ENCODE assay signal across 23 mouse cellular contexts in genomic region chr17:73587573-73587972, GRCm38 (mm10).
DNase-seq lines count a peak whose midpoint lies in the region; ATAC-seq lines count a peak whose summit lies in the region.
"Had no signal": no experiment of that assay in that cellular context is flagged by ENCODE, and none has a peak within 500 bp of the region (broad histone marks: within the 10 kb centered on the region; RNA-seq: fewer than 3 reads in every experiment).

No protein-coding gene starts in this region.

- H3K27ac ChIP-seq in intestine, embryonic 14.5 days (ENCODE audit: low read depth) = peak overlapping the region; percentile 70; the same call in 1 of the 2 replicates
- no peak overlapping the region for H3K27ac ChIP-seq in intestine, embryonic 15.5 days
- H3K27ac ChIP-seq in embryonic facial prominence, embryonic 10.5 days (replicated peaks) = no peak overlapping the region
- no peak overlapping the region for H3K27ac ChIP-seq in forebrain, embryonic 14.5 days (ENCODE audit: low read depth, low read length)
- H3K27ac ChIP-seq: embryonic facial prominence, embryonic 15.5 days; gastrocnemius, adult 2 months; hindbrain, embryonic 13.5 days; kidney, postnatal 0 days; liver, embryonic 12.5 days had no signal

- no peak for ATAC-seq in intestine, embryonic 14.5 days (replicated peaks; ENCODE audit: low FRiP score, low TSS enrichment, low read depth)
- ATAC-seq in intestine, embryonic 15.5 days = no peak
- ATAC-seq in forebrain, embryonic 14.5 days = peak; percentile 62
- ATAC-seq: intestine, postnatal 0 days; liver, embryonic 12.5 days; midbrain, embryonic 16.5 days had no signal

- no peak overlapping the region for H3K4me2 ChIP-seq in intestine, embryonic 14.5 days (ENCODE audit: low read length)
- no peak overlapping the region for H3K4me2 ChIP-seq in intestine, embryonic 15.5 days (replicated peaks)
- H3K4me2 ChIP-seq in forebrain, embryonic 14.5 days (ENCODE audit: low read length) = no peak overlapping the region
- H3K4me2 ChIP-seq: embryonic facial prominence, embryonic 15.5 days; heart, embryonic 12.5 days; hindbrain, embryonic 13.5 days; liver, embryonic 12.5 days; lung, embryonic 14.5 days had no signal

- H3K9me3 ChIP-seq in intestine, embryonic 14.5 days (ENCODE audit: control insufficient read depth, low read length) = no peaks in the 10 kb centered on the region
- H3K9me3 ChIP-seq in intestine, embryonic 15.5 days = no peaks in the 10 kb centered on the region
- no peaks in the 10 kb centered on the region for H3K9me3 ChIP-seq in embryonic facial prominence, embryonic 10.5 days
- H3K9me3 ChIP-seq in forebrain, embryonic 14.5 days (replicated peaks; ENCODE audit: control insufficient read depth, low read length) = no peaks in the 10 kb centered on the region
- H3K9me3 ChIP-seq: embryonic facial prominence, embryonic 15.5 days; heart, embryonic 12.5 days; hindbrain, embryonic 13.5 days; liver, embryonic 12.5 days had no signal

- no peak for DNase-seq in intestine, embryonic 14.5 days (ENCODE audit: low spot score)
- DNase-seq in embryonic facial prominence, embryonic 10.5 days (ENCODE audit: low spot score) = peak; percentile 24
- DNase-seq in forebrain, embryonic 14.5 days (ENCODE audit: low spot score) = peak; percentile 35
- DNase-seq in retina, embryonic 14.5 days (ENCODE audit: low spot score) = peak; percentile 52
- DNase-seq in adrenal gland, postnatal 4 days (ENCODE audit: low spot score in 2 of 2) = no peak
- DNase-seq in urinary bladder, adult 18-20 months (ENCODE audit: low spot score in 2 of 2) = no peak
- DNase-seq: adrenal gland, postnatal 25 days; cerebellum, adult 2 months; gastrocnemius, adult 2 months; heart, postnatal 14 days; left cerebral cortex, postnatal 4 days; lung, embryonic 14.5 days; lung, postnatal 36 days; thymus, postnatal 36 days had no signal

- no peak overlapping the region for H3K4me3 ChIP-seq in intestine, embryonic 14.5 days (ENCODE audit: low read depth, low read length)
- H3K4me3 ChIP-seq in intestine, embryonic 15.5 days (replicated peaks) = no peak overlapping the region
- H3K4me3 ChIP-seq in embryonic facial prominence, embryonic 10.5 days = no peak overlapping the region
- no peak overlapping the region for H3K4me3 ChIP-seq in forebrain, embryonic 14.5 days (ENCODE audit: low read depth, low read length)
- H3K4me3 ChIP-seq: embryonic facial prominence, embryonic 15.5 days; gastrocnemius, adult 2 months; heart, embryonic 12.5 days; hindbrain, embryonic 13.5 days; liver, embryonic 12.5 days had no signal

- H3K9ac ChIP-seq in intestine, embryonic 14.5 days (ENCODE audit: low read length) = no peak overlapping the region
- H3K9ac ChIP-seq in intestine, embryonic 15.5 days = no peak overlapping the region
- H3K9ac ChIP-seq in forebrain, embryonic 14.5 days (ENCODE audit: low read length) = no peak overlapping the region
- H3K9ac ChIP-seq: embryonic facial prominence, embryonic 15.5 days; heart, embryonic 12.5 days; hindbrain, embryonic 13.5 days; liver, embryonic 12.5 days; lung, embryonic 14.5 days had no signal

- H3K36me3 ChIP-seq in intestine, embryonic 14.5 days (ENCODE audit: control insufficient read depth, insufficient read depth, low read length) = no peaks in the 10 kb centered on the region
- H3K36me3 ChIP-seq in intestine, embryonic 15.5 days = no peaks in the 10 kb centered on the region
- H3K36me3 ChIP-seq in embryonic facial prominence, embryonic 10.5 days (replicated peaks) = no peaks in the 10 kb centered on the region
- H3K36me3 ChIP-seq in forebrain, embryonic 14.5 days (ENCODE audit: control insufficient read depth, insufficient read depth, low read length) = no peaks in the 10 kb centered on the region
- H3K36me3 ChIP-seq: embryonic facial prominence, embryonic 15.5 days; heart, embryonic 12.5 days; hindbrain, embryonic 13.5 days; liver, embryonic 12.5 days had no signal

- 29% methylated on average over 6 of the region's 6 CpGs for WGBS in intestine, embryonic 14.5 days
- WGBS in intestine, embryonic 15.5 days = 36% methylated on average over 6 of the region's 6 CpGs
- 68% methylated on average over 6 of the region's 6 CpGs for WGBS in embryonic facial prominence, embryonic 10.5 days
- 59% methylated on average over 6 of the region's 6 CpGs for WGBS in forebrain, embryonic 14.5 days

- peaks cover 17% of the 10 kb centered on the region for H3K4me1 ChIP-seq in intestine, embryonic 14.5 days (replicated peaks; ENCODE audit: control insufficient read depth, insufficient read depth, low read length)
- H3K4me1 ChIP-seq in intestine, embryonic 15.5 days (replicated peaks) = peaks cover 10% of the 10 kb centered on the region; the same call in 1 of the 2 replicates
- H3K4me1 ChIP-seq in embryonic facial prominence, embryonic 10.5 days = peaks cover 14% of the 10 kb centered on the region
- H3K4me1 ChIP-seq in forebrain, embryonic 14.5 days (ENCODE audit: control insufficient read depth, insufficient read depth, low read length) = no peaks in the 10 kb centered on the region
- H3K4me1 ChIP-seq: liver, embryonic 12.5 days had no signal

- no peaks in the 10 kb centered on the region for H3K27me3 ChIP-seq in intestine, embryonic 14.5 days (replicated peaks; ENCODE audit: control insufficient read depth, insufficient read depth, low read length)
- H3K27me3 ChIP-seq in intestine, embryonic 15.5 days (replicated peaks) = no peaks in the 10 kb centered on the region
- H3K27me3 ChIP-seq in embryonic facial prominence, embryonic 10.5 days (replicated peaks; ENCODE audit: low read depth, poor library complexity, severe bottlenecking) = no peaks in the 10 kb centered on the region
- H3K27me3 ChIP-seq in forebrain, embryonic 14.5 days (replicated peaks; ENCODE audit: control insufficient read depth, insufficient read depth, low read length) = no peaks in the 10 kb centered on the region
- H3K27me3 ChIP-seq: CH12.LX; embryonic facial prominence, embryonic 15.5 days; heart, embryonic 12.5 days; hindbrain, embryonic 13.5 days; liver, embryonic 12.5 days had no signal

Comparison
In these comparisons a context has a peak if more than half of its experiments do, and no peak if none do; other contexts are left out.
1. DNase-seq: peak in embryonic facial prominence, embryonic 10.5 days (single experiment), forebrain, embryonic 14.5 days (single experiment) and retina, embryonic 14.5 days (single experiment); none in intestine, embryonic 14.5 days (single experiment), adrenal gland, postnatal 4 days (0 of 2) and urinary bladder, adult 18-20 months (0 of 2).